Mouse (Mus musculus): ENCODE data around the gene Nat8f2. TPM values are rescaled to one million over a fixed set of nuclear protein-coding genes. Genes with fewer than 3 reads are reported as not detected.
"Not testable (repeated sequence)": the region's sequence is repeated elsewhere in the genome, so short reads cannot be mapped to it uniquely, and the experiment has no call there.

The Nat8f2 gene
- polyA plus RNA-seq, 1 experiment from 2014 or later, result 0.08 TPM

GRCm38 (mm10) chr6:85834504-85835100, 34.4 kb downstream of the Nat8f2 start:
- H3K27me3 ChIP-seq (replicated peaks); H3K9ac ChIP-seq; H3K4me1 ChIP-seq (replicated peaks); H3K9me3 ChIP-seq; H3K4me3 ChIP-seq (replicated peaks); ATAC-seq; H3K27ac ChIP-seq; H3K36me3 ChIP-seq; H3K4me2 ChIP-seq (replicated peaks): not testable (repeated sequence)

- no peak within 1 kb of the TSS for H3K27ac ChIP-seq
- peak; percentile 75 for ATAC-seq
- WGBS, result 60% methylated on average over 7 of the region's 7 CpGs
- H3K4me3 ChIP-seq (replicated peaks), result no peak within 1 kb of the TSS
- H3K4me2 ChIP-seq (replicated peaks), result no peak within 1 kb of the TSS
- H3K4me1 ChIP-seq (replicated peaks), result no peaks in the 10 kb centered on the region
- H3K36me3 ChIP-seq, result no peaks in the 10 kb centered on the region
- H3K9ac ChIP-seq, result no peak within 1 kb of the TSS
- no peaks in the 10 kb centered on the region for H3K9me3 ChIP-seq
- no peaks in the 10 kb centered on the region for H3K27me3 ChIP-seq (replicated peaks)
Observed at GRCm38 (mm10) chr6:85831796-85832321, 37.1 kb downstream of the Nat8f2 start, which contains the start of gene Nat8. TSS of gene Nat8 (minus strand) at chr6:85832082.

GRCm38 (mm10) chr6:85829462-85829861, 39.5 kb downstream of the Nat8f2 start:
- Histone ChIP-seq H3K36me3 (no peaks in the 10 kb centered on the region), H3K4me2 (replicated peaks) (no peak overlapping the region), H3K4me1 (replicated peaks) (no peaks in the 10 kb centered on the region), H3K9ac (no peak overlapping the region), H3K27me3 (replicated peaks) (no peaks in the 10 kb centered on the region), H3K9me3 (no peaks in the 10 kb centered on the region), H3K27ac (no peak overlapping the region), H3K4me3 (replicated peaks) (no peak overlapping the region)
- ATAC-seq, result no peak
- 53% methylated on average over 1 of the region's 1 CpGs for WGBS

- Histone ChIP-seq H3K27ac (no peak overlapping the region), H3K27me3 (replicated peaks) (no peaks in the 10 kb centered on the region), H3K4me2 (replicated peaks) (no peak overlapping the region), H3K4me3 (replicated peaks) (no peak overlapping the region), H3K9me3 (no peaks in the 10 kb centered on the region), H3K36me3 (no peaks in the 10 kb centered on the region), H3K4me1 (replicated peaks) (no peaks in the 10 kb centered on the region), H3K9ac (no peak overlapping the region)
- WGBS, result 86% methylated on average over 2 of the region's 2 CpGs
- no peak for ATAC-seq
Observed at GRCm38 (mm10) chr6:85825886-85826285, 43.1 kb downstream of the Nat8f2 start.

- Histone ChIP-seq H3K4me3 (replicated peaks) (no peak overlapping the region), H3K9ac (no peak overlapping the region), H3K27ac (no peak overlapping the region), H3K4me1 (replicated peaks) (no peaks in the 10 kb centered on the region), H3K27me3 (replicated peaks) (no peaks in the 10 kb centered on the region), H3K9me3 (no peaks in the 10 kb centered on the region), H3K36me3 (no peaks in the 10 kb centered on the region), H3K4me2 (replicated peaks) (no peak overlapping the region)
- WGBS, result 94% methylated on average over 1 of the region's 1 CpGs
- no peak for ATAC-seq
Observed at GRCm38 (mm10) chr6:85823382-85824090, 45.4 kb downstream of the Nat8f2 start.

- Histone ChIP-seq H3K9me3 (no peaks in the 10 kb centered on the region), H3K27ac (no peak overlapping the region), H3K4me3 (replicated peaks) (no peak overlapping the region), H3K9ac (no peak overlapping the region), H3K4me1 (replicated peaks) (no peaks in the 10 kb centered on the region), H3K27me3 (replicated peaks) (no peaks in the 10 kb centered on the region), H3K36me3 (no peaks in the 10 kb centered on the region), H3K4me2 (replicated peaks) (no peak overlapping the region)
- WGBS, result 86% methylated on average over 4 of the region's 4 CpGs
- ATAC-seq, result no peak
Observed at GRCm38 (mm10) chr6:85822286-85822685, 46.7 kb downstream of the Nat8f2 start.

- no peaks in the 10 kb centered on the region for H3K4me1 ChIP-seq (replicated peaks)
- H3K9ac ChIP-seq, result no peak within 1 kb of the TSS
- 73% methylated on average over 5 of the region's 5 CpGs for WGBS
- H3K9me3 ChIP-seq, result no peaks in the 10 kb centered on the region
- H3K27ac ChIP-seq, result no peak within 1 kb of the TSS
- H3K4me2 ChIP-seq (replicated peaks), result no peak within 1 kb of the TSS
- no peak for ATAC-seq
- no peaks in the 10 kb centered on the region for H3K36me3 ChIP-seq
- H3K4me3 ChIP-seq (replicated peaks), result no peak within 1 kb of the TSS
- no peaks in the 10 kb centered on the region for H3K27me3 ChIP-seq (replicated peaks)
Observed at GRCm38 (mm10) chr6:85820837-85821236, 48.1 kb downstream of the Nat8f2 start, which contains the start of the genes Nat8f6 and Nat8f5. TSS of gene Nat8f6 (minus strand) at chr6:85820954. TSS of gene Nat8f5 (minus strand) at chr6:85820972.

- no peaks in the 10 kb centered on the region for H3K9me3 ChIP-seq
- no peak overlapping the region for H3K9ac ChIP-seq
- no peak overlapping the region for H3K4me3 ChIP-seq (replicated peaks)
- no peaks in the 10 kb centered on the region for H3K4me1 ChIP-seq (replicated peaks)
- H3K4me2 ChIP-seq (replicated peaks), result no peak overlapping the region
- ATAC-seq, result no peak
- no peaks in the 10 kb centered on the region for H3K36me3 ChIP-seq
- H3K27ac ChIP-seq, result no peak overlapping the region
- H3K27me3 ChIP-seq (replicated peaks), result no peaks in the 10 kb centered on the region
- WGBS, result 52% methylated on average over 1 of the region's 1 CpGs
Observed at GRCm38 (mm10) chr6:85818338-85818737, 50.6 kb downstream of the Nat8f2 start.

Other genes starting within 250 kb of the Nat8f2 start
- not detected in 2 replicates for gene Nat8f7, start 156.0 kb downstream of the Nat8f2 start, polyA plus RNA-seq (2015; fragmentation: Nextera tagmentation; extraction: Ambion mirVana)
- gene Nat8f3, start 103.4 kb downstream of the Nat8f2 start, polyA plus RNA-seq (2015; fragmentation: Nextera tagmentation; extraction: Ambion mirVana), result 0.10 TPM in 1 of 2 replicates, not detected in the other
- gene Nat8f6, start 48.2 kb downstream of the Nat8f2 start, polyA plus RNA-seq (2015; fragmentation: Nextera tagmentation; extraction: Ambion mirVana), result not detected in 2 replicates
- gene Nat8f5, start 48.2 kb downstream of the Nat8f2 start, polyA plus RNA-seq (2015; fragmentation: Nextera tagmentation; extraction: Ambion mirVana), result 0.16 and 0.29 TPM in 2 replicates
- 3.3 and 4.8 TPM in 2 replicates for gene Nat8, start 37.1 kb downstream of the Nat8f2 start, polyA plus RNA-seq (2015; fragmentation: Nextera tagmentation; extraction: Ambion mirVana)
- gene Nat8f4, start 35.7 kb upstream of the Nat8f2 start, polyA plus RNA-seq (2015; fragmentation: Nextera tagmentation; extraction: Ambion mirVana), result 4.5 and 5.0 TPM in 2 replicates
- gene Tprkb, start 42.7 kb upstream of the Nat8f2 start, polyA plus RNA-seq (2015; fragmentation: Nextera tagmentation; extraction: Ambion mirVana), result 39.3 and 41.8 TPM in 2 replicates
- gene Nat8f1, start 46.5 kb upstream of the Nat8f2 start, polyA plus RNA-seq (2015; fragmentation: Nextera tagmentation; extraction: Ambion mirVana), result 8.6 and 9.0 TPM in 2 replicates
- gene Dusp11, start 92.5 kb upstream of the Nat8f2 start, polyA plus RNA-seq (2015; fragmentation: Nextera tagmentation; extraction: Ambion mirVana), result 43.4 and 43.5 TPM in 2 replicates
- gene Figla, start 147.0 kb upstream of the Nat8f2 start, polyA plus RNA-seq (2015; fragmentation: Nextera tagmentation; extraction: Ambion mirVana), result not detected in 2 replicates
- gene Add2, start 159.5 kb upstream of the Nat8f2 start, polyA plus RNA-seq (2015; fragmentation: Nextera tagmentation; extraction: Ambion mirVana), result 7.6 and 8.6 TPM in 2 replicates